Mouse (Mus musculus): ENCODE results near the gene Fstl3. TPM values are rescaled to one million over a fixed set of nuclear protein-coding genes. Genes with fewer than 3 reads are reported as not detected.
"Not testable (repeated sequence)": the region's sequence is repeated elsewhere in the genome, so short reads cannot be mapped to it uniquely, and the experiment has no call there.

The Fstl3 gene
- polyA plus RNA-seq, 1 experiment from 2014 or later = 7.5 TPM

DNA sequence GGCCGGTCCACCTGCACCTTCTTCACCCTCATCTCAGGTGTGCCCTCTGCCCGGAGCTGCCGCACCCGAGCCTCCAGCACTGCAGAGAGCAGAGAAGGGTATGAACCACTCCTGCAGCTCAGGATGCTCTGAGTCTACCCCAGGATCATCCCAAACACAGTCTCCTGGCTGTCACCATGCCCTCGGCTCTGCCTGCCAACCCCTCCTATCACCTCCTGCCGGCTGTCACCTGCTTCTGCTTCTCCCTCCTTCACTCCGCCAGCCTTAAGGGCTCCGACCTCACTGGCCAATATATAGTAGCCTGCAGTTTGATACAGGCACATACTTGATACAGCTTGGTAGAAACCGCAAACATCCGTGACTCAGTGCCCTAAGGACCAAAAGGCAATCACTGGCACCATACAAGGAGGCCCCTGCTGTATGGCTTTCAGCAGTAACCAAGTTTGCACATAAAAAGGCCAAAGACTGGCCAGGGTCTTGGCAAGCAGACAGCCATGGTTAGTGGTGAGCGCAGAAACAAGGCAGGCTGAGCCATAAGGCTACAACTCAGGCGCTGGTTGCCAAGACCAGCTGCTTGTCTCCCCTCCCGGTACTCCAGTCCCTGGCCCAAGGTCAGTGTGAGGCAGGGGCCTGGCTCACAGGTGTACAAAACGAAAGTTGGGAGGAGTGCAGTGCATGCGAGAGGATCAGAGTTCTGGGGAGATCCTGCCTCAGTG lies 33.3 kb upstream of the Fstl3 start:
- no peak overlapping the region for H3K9ac ChIP-seq
- no peak overlapping the region for H3K4me2 ChIP-seq
- peaks cover 58% of the 10 kb centered on the region for H3K36me3 ChIP-seq
- peaks cover 28% of the 10 kb centered on the region for H3K9me3 ChIP-seq
- H3K4me1 ChIP-seq = peaks cover 13% of the 10 kb centered on the region
- WGBS = 91% methylated on average over 15 of the region's 15 CpGs
- H3K27me3 ChIP-seq = no peaks in the 10 kb centered on the region
- H3K4me3 ChIP-seq = no peak overlapping the region
- H3K27ac ChIP-seq = no peak overlapping the region
- no peak for ATAC-seq (ENCODE audit: insufficient number of reproducible peaks, insufficient read depth, low FRiP score, low TSS enrichment, low read depth)

DNA sequence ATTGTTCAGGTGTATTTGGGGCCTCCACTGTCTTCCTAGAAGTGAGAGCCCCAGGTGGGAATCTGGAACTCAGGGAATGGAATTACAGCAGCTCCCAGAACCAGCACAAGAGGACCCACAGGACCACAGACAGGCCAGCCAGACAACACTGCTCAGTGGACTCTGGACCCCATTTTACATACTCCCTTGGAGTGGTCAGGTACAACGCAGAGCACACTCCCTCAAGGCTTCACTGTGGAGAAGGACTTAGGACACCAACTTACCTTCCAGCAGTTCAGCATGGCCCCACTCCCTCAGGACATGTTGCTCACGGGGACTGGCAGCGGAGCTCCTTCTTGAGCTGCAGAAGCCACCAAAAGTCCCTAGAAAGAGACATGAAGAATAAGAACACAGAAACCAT lies 31.7 kb upstream of the Fstl3 start:
- Histone ChIP-seq H3K36me3 (peaks cover 42% of the 10 kb centered on the region), H3K4me3 (peak overlapping the region; percentile 72), H3K9me3 (peaks cover 12% of the 10 kb centered on the region), H3K27me3 (no peaks in the 10 kb centered on the region), H3K27ac (no peak overlapping the region), H3K4me2 (peak overlapping the region; percentile 64), H3K9ac (peak overlapping the region; percentile 79), H3K4me1 (peaks cover 13% of the 10 kb centered on the region)
- WGBS = 90% methylated on average over 3 of the region's 3 CpGs
- ATAC-seq (ENCODE audit: insufficient number of reproducible peaks, insufficient read depth, low FRiP score, low TSS enrichment, low read depth) = no peak

DNA sequence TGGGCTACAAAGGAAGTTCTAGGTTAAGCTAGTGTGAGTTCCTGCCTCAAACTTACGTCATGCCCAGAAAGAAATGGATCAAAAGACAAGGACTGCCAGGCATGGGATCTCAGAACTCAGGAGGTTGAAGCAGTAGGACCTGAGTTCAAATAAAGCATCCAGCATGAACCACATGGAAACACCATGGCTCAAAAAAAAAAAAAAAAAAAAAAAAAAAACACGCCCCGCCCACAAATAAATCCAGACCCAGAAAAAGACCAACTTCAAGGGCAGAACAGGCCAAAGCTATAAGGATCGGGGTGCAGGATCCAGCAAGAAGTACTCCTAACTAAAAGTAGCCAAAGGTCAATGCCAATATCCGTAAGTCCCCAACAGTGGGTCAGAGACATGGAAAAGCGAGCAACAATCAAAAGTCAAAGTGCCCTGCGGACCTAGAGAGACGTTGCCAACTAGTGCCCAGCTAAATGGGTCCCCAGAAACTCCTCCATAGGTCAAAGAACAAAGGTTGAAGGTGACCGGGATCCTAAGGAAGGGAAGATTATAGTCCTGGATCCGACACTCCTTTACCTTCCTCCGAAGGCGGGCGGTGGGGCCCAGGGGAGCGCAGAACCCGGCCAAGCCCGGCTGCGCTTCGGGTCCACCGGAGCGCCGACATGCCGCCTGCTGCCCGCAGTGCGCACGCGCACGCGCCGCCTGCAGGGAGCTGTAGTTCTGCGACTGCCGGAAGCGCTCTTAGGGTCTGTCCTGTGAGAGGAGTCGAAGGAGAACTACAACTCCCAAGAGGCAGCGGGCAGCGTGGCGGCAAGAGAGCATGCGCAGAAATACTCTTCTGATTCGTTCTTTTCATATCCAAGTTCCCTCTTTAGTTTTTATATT lies 30.9 kb upstream of the Fstl3 start, which contains the start of gene Polrmt:
TSS of gene Polrmt (minus strand) at position 684 of the 876 bp plus-strand sequence.
- H3K9ac ChIP-seq = peak within 1 kb of the TSS; percentile 79
- H3K27ac ChIP-seq = no peak within 1 kb of the TSS
- H3K9me3 ChIP-seq = peaks cover 5% of the 10 kb centered on the region; the same call in 1 of the 2 replicates
- peak within 1 kb of the TSS; percentile 64 for H3K4me2 ChIP-seq
- peaks cover 35% of the 10 kb centered on the region for H3K36me3 ChIP-seq
- H3K4me3 ChIP-seq = peak within 1 kb of the TSS; percentile 72
- WGBS = 3% methylated on average over 38 of the region's 38 CpGs
- H3K27me3 ChIP-seq = no peaks in the 10 kb centered on the region
- peak; percentile 90 for ATAC-seq (ENCODE audit: insufficient number of reproducible peaks, insufficient read depth, low FRiP score, low TSS enrichment, low read depth)
- peaks cover 13% of the 10 kb centered on the region for H3K4me1 ChIP-seq

DNA sequence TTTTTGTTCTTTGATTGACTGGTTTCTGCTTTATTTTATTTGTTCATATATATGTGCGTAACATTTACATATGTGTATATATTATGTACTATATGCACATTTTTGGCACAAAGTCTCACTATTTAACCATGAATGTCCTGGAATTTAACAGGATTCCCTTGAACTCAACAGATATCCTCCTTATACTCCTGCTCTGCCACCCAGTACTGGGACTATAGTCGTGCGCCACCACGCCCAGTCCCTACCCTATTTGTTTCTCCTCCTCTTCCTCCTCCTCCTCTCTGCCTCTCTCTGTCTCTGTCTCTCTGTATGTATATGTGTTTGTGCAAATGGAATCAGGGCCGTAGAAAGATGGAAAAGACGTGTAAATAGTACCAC lies 30.3 kb upstream of the Fstl3 start:
- H3K27ac ChIP-seq = no peak overlapping the region

GRCm38 (mm10) chr10:79748496-79748895 lies 28.6 kb upstream of the Fstl3 start:
- no peak overlapping the region for H3K4me3 ChIP-seq
- no peaks in the 10 kb centered on the region for H3K9me3 ChIP-seq
- no peaks in the 10 kb centered on the region for H3K27me3 ChIP-seq
- peaks cover 13% of the 10 kb centered on the region for H3K4me1 ChIP-seq
- H3K9ac ChIP-seq = no peak overlapping the region
- H3K27ac ChIP-seq = no peak overlapping the region
- H3K4me2 ChIP-seq = no peak overlapping the region
- ATAC-seq (ENCODE audit: insufficient number of reproducible peaks, insufficient read depth, low FRiP score, low TSS enrichment, low read depth) = no peak
- H3K36me3 ChIP-seq = peaks cover 11% of the 10 kb centered on the region
- 73% methylated on average over 6 of the region's 6 CpGs for WGBS

More for the DNA sequence above, 30.3 kb upstream of the Fstl3 start:
- Histone ChIP-seq H3K9ac (peak overlapping the region; percentile 58), H3K4me1 (peaks cover 13% of the 10 kb centered on the region), H3K4me2 (peak overlapping the region; percentile 64), H3K36me3 (peaks cover 29% of the 10 kb centered on the region), H3K4me3 (peak overlapping the region; percentile 72), H3K27me3 (no peaks in the 10 kb centered on the region), H3K9me3 (no peaks in the 10 kb centered on the region)
- WGBS = 23% methylated on average over 6 of the region's 6 CpGs
- 0 out of 2 replicates have a peak, but pooled peaks have one; percentile 21 for ATAC-seq (ENCODE audit: insufficient number of reproducible peaks, insufficient read depth, low FRiP score, low TSS enrichment, low read depth)

GRCm38 (mm10) chr10:79754856-79755516 lies 22.1 kb upstream of the Fstl3 start, which contains the start of gene Fgf22:
Fgf22 (plus strand) TSS chr10:79755076.
- Histone ChIP-seq H3K9me3 (no peaks in the 10 kb centered on the region), H3K4me3 (peak within 1 kb of the TSS; percentile 41), H3K27me3 (no peaks in the 10 kb centered on the region), H3K27ac (no peak within 1 kb of the TSS), H3K4me1 (peaks cover 10% of the 10 kb centered on the region), H3K36me3 (peaks cover 43% of the 10 kb centered on the region), H3K4me2 (peak within 1 kb of the TSS; percentile 72), H3K9ac (peak within 1 kb of the TSS; percentile 68)
- peak; percentile 77; the same call in 1 of the 2 replicates for ATAC-seq (ENCODE audit: insufficient number of reproducible peaks, insufficient read depth, low FRiP score, low TSS enrichment, low read depth)
- 2% methylated on average over 26 of the region's 36 CpGs for WGBS

GRCm38 (mm10) chr10:79755854-79756253 lies 21.2 kb upstream of the Fstl3 start:
- H3K4me3 ChIP-seq = no peak overlapping the region
- peaks cover 10% of the 10 kb centered on the region for H3K4me1 ChIP-seq
- WGBS = 65% methylated on average over 3 of the region's 3 CpGs
- H3K36me3 ChIP-seq = peaks cover 51% of the 10 kb centered on the region
- H3K4me2 ChIP-seq = no peak overlapping the region
- no peaks in the 10 kb centered on the region for H3K9me3 ChIP-seq
- H3K27ac ChIP-seq = no peak overlapping the region
- H3K27me3 ChIP-seq = no peaks in the 10 kb centered on the region
- no peak for ATAC-seq (ENCODE audit: insufficient number of reproducible peaks, insufficient read depth, low FRiP score, low TSS enrichment, low read depth)
- 0 out of 2 replicates have a peak overlapping the region, but pooled peaks have one; percentile 68 for H3K9ac ChIP-seq

DNA sequence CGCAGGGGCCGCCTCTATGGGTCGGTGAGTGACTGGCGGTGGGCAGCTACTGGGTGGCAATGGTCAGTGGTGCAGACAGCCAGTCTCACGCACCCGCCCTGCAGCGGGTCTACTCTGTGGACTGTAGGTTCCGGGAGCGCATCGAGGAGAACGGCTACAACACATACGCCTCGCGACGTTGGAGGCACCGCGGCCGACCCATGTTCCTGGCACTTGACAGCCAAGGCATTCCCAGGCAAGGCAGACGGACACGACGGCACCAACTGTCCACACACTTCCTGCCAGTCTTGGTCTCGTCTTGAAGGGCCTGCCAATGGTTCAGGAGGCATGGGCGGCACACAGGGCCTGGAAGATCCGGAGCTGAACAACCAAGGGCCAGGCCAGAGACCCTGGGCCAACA lies 20.4 kb upstream of the Fstl3 start:
- no peak overlapping the region for H3K4me3 ChIP-seq
- H3K9ac ChIP-seq = no peak overlapping the region
- no peak overlapping the region for H3K4me2 ChIP-seq
- no peaks in the 10 kb centered on the region for H3K9me3 ChIP-seq
- peaks cover 59% of the 10 kb centered on the region for H3K36me3 ChIP-seq
- ATAC-seq (ENCODE audit: insufficient number of reproducible peaks, insufficient read depth, low FRiP score, low TSS enrichment, low read depth) = no peak
- peaks cover 10% of the 10 kb centered on the region for H3K4me1 ChIP-seq
- H3K27me3 ChIP-seq = no peaks in the 10 kb centered on the region
- WGBS = 91% methylated on average over 24 of the region's 24 CpGs
- no peak overlapping the region for H3K27ac ChIP-seq

- not testable (repeated sequence) for H3K27me3 ChIP-seq; H3K4me2 ChIP-seq; H3K27ac ChIP-seq; H3K4me3 ChIP-seq; H3K9me3 ChIP-seq; ATAC-seq (ENCODE audit: insufficient number of reproducible peaks, insufficient read depth, low FRiP score, low TSS enrichment, low read depth); H3K9ac ChIP-seq
- peaks cover 69% of the 10 kb centered on the region for H3K36me3 ChIP-seq
- 88% methylated on average over 1 of the region's 1 CpGs for WGBS
- H3K4me1 ChIP-seq = peaks cover 20% of the 10 kb centered on the region
These were observed 17.4 kb upstream of the Fstl3 start for GRCm38 (mm10) chr10:79759675-79760074.

- ATAC-seq (ENCODE audit: insufficient number of reproducible peaks, insufficient read depth, low FRiP score, low TSS enrichment, low read depth) = no peak; the same call in 1 of the 2 replicates
- WGBS = 91% methylated on average over 11 of the region's 11 CpGs
- Histone ChIP-seq H3K4me2 (no peak overlapping the region), H3K4me3 (no peak overlapping the region), H3K27ac (no peak overlapping the region), H3K4me1 (peaks cover 20% of the 10 kb centered on the region), H3K36me3 (peaks cover 67% of the 10 kb centered on the region), H3K9ac (no peak overlapping the region), H3K9me3 (no peaks in the 10 kb centered on the region), H3K27me3 (no peaks in the 10 kb centered on the region)
These were observed 16.4 kb upstream of the Fstl3 start for GRCm38 (mm10) chr10:79760603-79761143.

DNA sequence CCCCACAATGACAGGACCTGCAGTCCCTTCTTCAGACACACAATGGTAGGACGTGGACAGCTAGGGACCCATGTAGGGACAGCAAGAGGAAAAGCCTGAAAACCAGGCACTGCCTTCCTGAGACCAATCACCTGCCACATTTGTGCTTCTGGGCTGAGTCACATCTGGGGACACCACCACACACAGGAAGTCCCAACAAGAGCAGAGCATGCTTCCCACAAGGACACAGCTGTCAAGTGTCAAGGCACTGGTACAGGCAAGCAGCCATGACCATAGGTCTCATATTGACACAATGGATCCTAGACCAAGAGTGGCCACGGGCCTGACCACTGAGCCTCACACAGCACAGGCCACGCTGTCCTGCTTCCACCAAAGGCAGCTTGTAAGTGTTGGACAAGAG lies 14.2 kb upstream of the Fstl3 start:
- H3K36me3 ChIP-seq = peaks cover 46% of the 10 kb centered on the region
- no peak overlapping the region for H3K27ac ChIP-seq
- no peak for ATAC-seq (ENCODE audit: insufficient number of reproducible peaks, insufficient read depth, low FRiP score, low TSS enrichment, low read depth)
- no peaks in the 10 kb centered on the region for H3K27me3 ChIP-seq
- no peak overlapping the region for H3K4me2 ChIP-seq
- WGBS = 85% methylated on average over 3 of the region's 3 CpGs
- H3K9ac ChIP-seq = no peak overlapping the region
- peaks cover 27% of the 10 kb centered on the region for H3K4me1 ChIP-seq
- no peaks in the 10 kb centered on the region for H3K9me3 ChIP-seq
- no peak overlapping the region for H3K4me3 ChIP-seq
